Mouse (Mus musculus) MEL (cell line): ENCODE results near the gene Slc39a1.

Experiments used
- BHLHE40 ChIP-seq: IDR thresholded peaks from 2 replicates; pipeline ENCODE4 v1.6.1; 2012; ENCODE audit warnings: low read depth, mild to moderate bottlenecking, inconsistent platforms, low read length, improper control_type of control experiment, borderline replicate concordance
- CTCF ChIP-seq, 3 experiments: IDR thresholded peaks in 2 of 3; conservative IDR thresholded peaks in 1 of 3; 2 replicates each; pipeline ENCODE4 v1.5.1; 2011 to 2012; ENCODE audit warnings: low read length in 3 of 3, low read depth in 2 of 3, mild to moderate bottlenecking in 2 of 3, improper control_type of control experiment in 1 of 3, inconsistent platforms in 1 of 3, mixed read lengths in 1 of 3, moderate library complexity in 1 of 3; ENCODE audit not compliant: control insufficient read depth in 1 of 3, insufficient read depth in 1 of 3, poor library complexity in 1 of 3, severe bottlenecking in 1 of 3
- EP300 ChIP-seq, 2 experiments: IDR thresholded peaks; 2 replicates each; pipeline ENCODE4 v1.6.1; 2011; ENCODE audit warnings: improper control_type of control experiment in 2 of 2, low read length in 2 of 2, low read depth in 1 of 2, mild to moderate bottlenecking in 1 of 2
- KAT2A ChIP-seq: conservative IDR thresholded peaks from 2 replicates; pipeline ENCODE4 v1.6.1; 2012; ENCODE audit warnings: low read depth, low read length, improper control_type of control experiment, inconsistent platforms
- MAX ChIP-seq: IDR thresholded peaks from 2 replicates; pipeline ENCODE4 v1.6.1; 2011; ENCODE audit warnings: low read length, improper control_type of control experiment
- NELFE ChIP-seq: IDR thresholded peaks from 2 replicates; pipeline ENCODE4 v1.6.1; 2011; ENCODE audit warnings: low read depth, low read length, improper control_type of control experiment
- POLR2A ChIP-seq, 2 experiments: IDR thresholded peaks; 2 replicates each; pipeline ENCODE4 v1.6.1; 2011 to 2012; ENCODE audit warnings: low read length in 2 of 2, mild to moderate bottlenecking in 2 of 2, control low read depth in 1 of 2, improper control_type of control experiment in 1 of 2, low read depth in 1 of 2, moderate library complexity in 1 of 2; ENCODE audit not compliant: control insufficient read depth in 1 of 2, insufficient read depth in 1 of 2, poor library complexity in 1 of 2
- TAL1 ChIP-seq: IDR thresholded peaks from 2 replicates; pipeline ENCODE4 v1.6.1; 2012; ENCODE audit warnings: mild to moderate bottlenecking, inconsistent platforms, low read length, moderate library complexity, mixed read lengths
- TBP ChIP-seq: IDR thresholded peaks from 2 replicates; pipeline ENCODE4 v1.8.0; 2011; ENCODE audit warnings: low read depth, low read length, improper control_type of control experiment
- TCF12 ChIP-seq: IDR thresholded peaks from 2 replicates; pipeline ENCODE4 v1.6.1; 2014; ENCODE audit warnings: low read depth, mild to moderate bottlenecking, inconsistent platforms, low read length, improper control_type of control experiment, moderate library complexity

- TF ChIP-seq CTCF (IDR thresholded peaks at IDR 0.05 in 2 of 3, conservative IDR thresholded peaks at IDR 0.05 in 1 of 3; ENCODE audit: control insufficient read depth in 1 of 3, insufficient read depth in 1 of 3, low read depth in 2 of 3, low read length in 3 of 3, poor library complexity in 1 of 3, severe bottlenecking in 1 of 3) = no peak
- no peak for TF ChIP-seq NELFE
- TF ChIP-seq TCF12 = no peak
- no peak for TF ChIP-seq MAX
- TF ChIP-seq BHLHE40 = no peak
- no peak for TF ChIP-seq TBP
- no peak for TF ChIP-seq KAT2A
- no peak for TF ChIP-seq POLR2A (IDR thresholded peaks at IDR 0.05; ENCODE audit: control insufficient read depth in 1 of 2, insufficient read depth in 1 of 2, low read depth in 1 of 2, low read length in 2 of 2, poor library complexity in 1 of 2)
- TF ChIP-seq TAL1 = no peak
- TF ChIP-seq EP300 (IDR thresholded peaks at IDR 0.05; ENCODE audit: low read depth in 1 of 2, low read length in 2 of 2) = no peak
Measured at GRCm38 (mm10) chr3:90276858-90277257, 28.9 kb downstream of the Slc39a1 start.
